Mouse (Mus musculus): ENCODE data around the gene Olfr351.

Gene Olfr351

GRCm38 (mm10) chr2:36862560-36862959 lies at the start of gene Olfr351:
Gene Olfr351 (minus strand): TSS chr2:36862660.
- DNase-seq (ENCODE audit: low spot score in 2 of 2) = no peak

GRCm38 (mm10) chr2:36905380-36905779 lies 42.9 kb upstream of the Olfr351 start, which contains the start of gene Olfr354:
Gene Olfr354 (plus strand): TSS chr2:36905680.
- no peak for DNase-seq (ENCODE audit: low spot score in 2 of 2)

GRCm38 (mm10) chr2:36897114-36897513 lies 34.7 kb upstream of the Olfr351 start:
- no peak for DNase-seq (ENCODE audit: low spot score in 2 of 2)

GRCm38 (mm10) chr2:36892836-36893235 lies 30.4 kb upstream of the Olfr351 start, which contains the start of gene Olfr353:
Gene Olfr353 (minus strand): TSS chr2:36892936.
- DNase-seq (ENCODE audit: low spot score in 2 of 2) = no peak

GRCm38 (mm10) chr2:36868160-36868559 lies 5.7 kb upstream of the Olfr351 start, which contains the start of gene Olfr352:
Gene Olfr352 (plus strand): TSS chr2:36868460.
- DNase-seq (ENCODE audit: low spot score in 2 of 2) = no peak

- no peak for DNase-seq (ENCODE audit: low spot score in 2 of 2)
These were observed 16.4 kb downstream of the Olfr351 start, which contains the start of gene Olfr350 for GRCm38 (mm10) chr2:36846010-36846409. Gene Olfr350 (plus strand): TSS chr2:36846310.

GRCm38 (mm10) chr2:36816932-36817331 lies 45.5 kb downstream of the Olfr351 start, which contains the start of gene Olfr3:
Gene Olfr3 (minus strand): TSS chr2:36817032.
- no peak for DNase-seq (ENCODE audit: low spot score in 2 of 2)

Measured in frontal cortex, postnatal 36 days (tissue).